Mouse (Mus musculus): ENCODE measurements around the gene Nkx2-5. TPM values are rescaled to one million over a fixed set of nuclear protein-coding genes. Genes with fewer than 3 reads are reported as not detected.

Nkx2-5 gene
- polyA plus RNA-seq, 1 experiment from 2014 or later: not detected

GRCm38 (mm10) chr17:26792096-26792495 is 52.7 kb downstream of the Nkx2-5 start:
- H3K4me1 ChIP-seq: no peaks in the 10 kb centered on the region
- H3K36me3 ChIP-seq: peaks cover 59% of the 10 kb centered on the region
- WGBS: 93% methylated on average over 15 of the region's 15 CpGs
- no peak overlapping the region for H3K4me2 ChIP-seq
- no peaks in the 10 kb centered on the region for H3K27me3 ChIP-seq
- ATAC-seq (ENCODE audit: insufficient number of reproducible peaks, low FRiP score, low TSS enrichment, low read depth): no peak
- no peak overlapping the region for H3K27ac ChIP-seq
- no peak overlapping the region for H3K9ac ChIP-seq
- no peak overlapping the region for H3K4me3 ChIP-seq
- H3K9me3 ChIP-seq: no peaks in the 10 kb centered on the region

DNA sequence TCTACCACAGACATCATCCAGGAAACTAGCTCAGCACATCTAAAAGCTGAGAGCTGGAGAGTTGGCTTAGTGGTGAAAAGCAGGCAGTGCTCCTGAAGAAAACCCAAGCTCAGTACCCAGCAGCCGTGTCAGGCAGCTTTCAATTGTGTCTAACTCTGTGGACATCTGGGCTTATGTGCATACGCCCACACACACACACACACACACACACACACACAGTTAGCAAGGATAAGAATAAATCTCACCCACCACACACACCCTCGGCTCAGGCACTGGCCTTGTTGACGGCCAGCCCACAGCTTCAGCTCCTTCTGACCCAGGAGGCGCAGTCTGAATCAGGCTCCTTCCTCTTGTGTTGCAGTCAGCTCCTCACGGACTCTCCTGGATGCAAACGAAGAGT is 53.2 kb downstream of the Nkx2-5 start:
- H3K36me3 ChIP-seq: peaks cover 64% of the 10 kb centered on the region
- no peak for ATAC-seq (ENCODE audit: insufficient number of reproducible peaks, low FRiP score, low TSS enrichment, low read depth)
- 78% methylated on average over 7 of the region's 7 CpGs for WGBS

GRCm38 (mm10) chr17:26790269-26791214 is 54.3 kb downstream of the Nkx2-5 start:
- Histone ChIP-seq H3K9me3 (no peaks in the 10 kb centered on the region), H3K4me2 (no peak overlapping the region), H3K27me3 (no peaks in the 10 kb centered on the region), H3K4me3 (no peak overlapping the region), H3K27ac (no peak overlapping the region), H3K9ac (no peak overlapping the region), H3K36me3 (peaks cover 71% of the 10 kb centered on the region), H3K4me1 (no peaks in the 10 kb centered on the region)
- WGBS: 84% methylated on average over 11 of the region's 11 CpGs
- ATAC-seq (ENCODE audit: insufficient number of reproducible peaks, low FRiP score, low TSS enrichment, low read depth): no peak

More for the DNA sequence above, 53.2 kb downstream of the Nkx2-5 start:
- Histone ChIP-seq H3K9ac (no peak overlapping the region), H3K4me3 (no peak overlapping the region), H3K4me2 (no peak overlapping the region), H3K27ac (no peak overlapping the region), H3K4me1 (no peaks in the 10 kb centered on the region), H3K9me3 (no peaks in the 10 kb centered on the region), H3K27me3 (no peaks in the 10 kb centered on the region)

DNA sequence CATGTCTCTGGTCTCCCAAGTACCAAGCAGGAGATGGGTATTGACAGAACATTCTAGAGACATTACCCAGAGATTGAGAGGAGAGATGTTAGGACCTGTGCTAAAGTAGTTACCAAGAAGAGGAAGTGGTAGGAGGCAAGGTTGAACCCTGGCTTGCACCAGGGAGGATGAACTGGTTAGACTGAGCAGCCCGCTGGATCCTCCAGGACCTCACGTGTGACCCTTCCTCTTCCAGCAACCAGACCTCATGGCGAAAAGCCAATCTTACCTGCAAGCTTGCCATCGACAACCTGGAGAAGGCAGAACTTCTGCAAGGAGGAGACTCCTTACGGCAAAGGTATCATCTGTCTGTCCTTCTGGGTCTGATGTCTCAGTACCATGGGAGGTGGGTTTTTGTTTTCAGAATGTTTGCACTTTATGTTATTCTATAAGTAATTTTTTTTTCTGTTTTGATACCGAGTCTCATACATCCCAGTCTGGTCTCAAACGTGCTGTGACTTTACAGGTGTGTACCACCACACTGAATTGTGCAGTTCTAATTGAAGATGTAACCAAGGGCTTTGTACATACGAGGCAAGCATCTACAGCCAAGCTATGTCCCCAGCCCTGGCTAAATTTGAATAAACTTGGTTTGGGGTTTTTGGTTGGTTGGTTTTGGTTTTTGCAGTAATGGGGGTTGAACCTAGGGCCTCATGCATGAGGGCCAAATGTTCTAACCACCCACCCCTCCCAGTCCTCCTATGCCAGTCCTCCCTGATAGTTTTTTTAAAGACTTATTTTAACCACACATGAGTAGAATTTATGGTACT is 55.1 kb downstream of the Nkx2-5 start:
- Histone ChIP-seq H3K27ac (no peak overlapping the region), H3K9ac (no peak overlapping the region), H3K36me3 (peaks cover 80% of the 10 kb centered on the region), H3K4me1 (no peaks in the 10 kb centered on the region), H3K4me2 (no peak overlapping the region), H3K4me3 (no peak overlapping the region), H3K27me3 (no peaks in the 10 kb centered on the region), H3K9me3 (no peaks in the 10 kb centered on the region)
- WGBS: 90% methylated on average over 8 of the region's 8 CpGs
- no peak for ATAC-seq (ENCODE audit: insufficient number of reproducible peaks, low FRiP score, low TSS enrichment, low read depth)

GRCm38 (mm10) chr17:26788986-26789385 is 55.8 kb downstream of the Nkx2-5 start:
- no peak for ATAC-seq (ENCODE audit: insufficient number of reproducible peaks, low FRiP score, low TSS enrichment, low read depth)
- Histone ChIP-seq H3K4me2 (no peak overlapping the region), H3K36me3 (peaks cover 87% of the 10 kb centered on the region), H3K9me3 (no peaks in the 10 kb centered on the region), H3K9ac (no peak overlapping the region), H3K4me3 (no peak overlapping the region), H3K27me3 (no peaks in the 10 kb centered on the region), H3K27ac (no peak overlapping the region), H3K4me1 (no peaks in the 10 kb centered on the region)
- 92% methylated on average over 8 of the region's 8 CpGs for WGBS

Other genes with a start within 250 kb of the Nkx2-5 start
- gene Atp6v0e, start 181.8 kb downstream of the Nkx2-5 start, polyA plus RNA-seq (2015; fragmentation: Nextera tagmentation; extraction: Ambion mirVana): 247 and 248 TPM in 2 replicates
- gene Crebrf, start 129.4 kb downstream of the Nkx2-5 start, polyA plus RNA-seq (2015; fragmentation: Nextera tagmentation; extraction: Ambion mirVana): 7.3 and 7.6 TPM in 2 replicates
- gene Bnip1, start 63.9 kb downstream of the Nkx2-5 start, polyA plus RNA-seq (2015; fragmentation: Nextera tagmentation; extraction: Ambion mirVana): 47.3 and 50.7 TPM in 2 replicates
- 4.7 and 5.8 TPM in 2 replicates for gene Kifc5b, start 72.1 kb upstream of the Nkx2-5 start, polyA plus RNA-seq (2015; fragmentation: Nextera tagmentation; extraction: Ambion mirVana)
- gene Phf1, start 88.0 kb upstream of the Nkx2-5 start, polyA plus RNA-seq (2015; fragmentation: Nextera tagmentation; extraction: Ambion mirVana): 11.4 and 13.0 TPM in 2 replicates
- gene Cuta, start 94.6 kb upstream of the Nkx2-5 start, polyA plus RNA-seq (2015; fragmentation: Nextera tagmentation; extraction: Ambion mirVana): 158 and 172 TPM in 2 replicates
- 1.6 and 1.9 TPM in 2 replicates for gene Syngap1, start 96.2 kb upstream of the Nkx2-5 start, polyA plus RNA-seq (2015; fragmentation: Nextera tagmentation; extraction: Ambion mirVana)
- gene Zbtb9, start 128.2 kb upstream of the Nkx2-5 start, polyA plus RNA-seq (2015; fragmentation: Nextera tagmentation; extraction: Ambion mirVana): 13.5 and 14.1 TPM in 2 replicates
- 4.0 and 5.5 TPM in 2 replicates for gene Bak1, start 184.0 kb upstream of the Nkx2-5 start, polyA plus RNA-seq (2015; fragmentation: Nextera tagmentation; extraction: Ambion mirVana)
- 4.3 and 4.4 TPM in 2 replicates for gene Itpr3, start 212.3 kb upstream of the Nkx2-5 start, polyA plus RNA-seq (2015; fragmentation: Nextera tagmentation; extraction: Ambion mirVana)

All from limb, embryonic 15.5 days (tissue).